Mouse (Mus musculus): Measurements from ENCODE around the gene Rab15. TPM values are rescaled to one million over a fixed set of nuclear protein-coding genes. Genes with fewer than 3 reads are reported as not detected.
"Not testable (repeated sequence)": the region's sequence is repeated elsewhere in the genome, so short reads cannot be mapped to it uniquely, and the experiment has no call there.

Rab15 gene
- total RNA-seq, 4 experiments from 2014 or later: 203 to 218 (median 209) TPM

DNA sequence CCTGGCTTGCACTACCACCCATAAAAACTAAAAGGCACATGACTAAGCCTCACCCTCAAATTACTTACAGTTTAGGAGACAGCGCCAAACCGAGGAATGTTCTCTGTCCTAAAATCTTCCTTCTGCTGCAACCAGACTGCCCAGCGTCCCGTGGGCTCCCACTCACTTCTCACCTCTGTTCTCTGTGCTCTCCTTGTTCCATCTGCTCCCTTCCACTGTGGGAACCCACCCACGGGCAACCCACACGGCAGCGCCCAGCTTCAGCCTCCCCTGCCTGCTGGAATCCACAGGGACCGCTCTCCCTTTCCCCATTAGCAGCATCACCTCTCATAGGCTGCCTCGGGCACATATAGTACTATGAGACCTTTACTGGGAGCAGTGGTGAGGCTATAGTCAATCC is 3.8 kb downstream of the Rab15 start:
- peak in 1 of 2 experiments; percentile 85 for DNase-seq (ENCODE audit: low spot score in 2 of 2)

DNA sequence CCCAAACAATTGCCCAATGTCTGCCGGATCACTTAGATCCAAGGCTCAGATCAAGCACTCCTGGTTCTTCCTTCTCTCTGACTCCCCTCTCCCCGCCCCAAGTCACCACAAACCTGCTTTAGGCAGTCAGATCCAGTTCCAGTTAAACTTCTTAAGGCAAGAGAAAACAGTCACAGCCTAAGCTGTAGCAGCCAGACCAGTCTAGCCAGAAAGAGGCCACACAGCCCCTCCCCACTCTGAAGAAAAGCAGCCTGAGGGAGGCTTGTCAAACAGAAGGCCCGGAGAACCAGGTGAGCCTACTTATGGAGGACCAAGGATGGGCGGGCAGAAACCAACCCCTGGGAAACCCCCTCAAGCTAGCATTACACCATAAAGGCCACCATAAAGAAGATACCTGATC is 4.6 kb downstream of the Rab15 start:
- no peak for DNase-seq (ENCODE audit: low spot score in 2 of 2)

DNA sequence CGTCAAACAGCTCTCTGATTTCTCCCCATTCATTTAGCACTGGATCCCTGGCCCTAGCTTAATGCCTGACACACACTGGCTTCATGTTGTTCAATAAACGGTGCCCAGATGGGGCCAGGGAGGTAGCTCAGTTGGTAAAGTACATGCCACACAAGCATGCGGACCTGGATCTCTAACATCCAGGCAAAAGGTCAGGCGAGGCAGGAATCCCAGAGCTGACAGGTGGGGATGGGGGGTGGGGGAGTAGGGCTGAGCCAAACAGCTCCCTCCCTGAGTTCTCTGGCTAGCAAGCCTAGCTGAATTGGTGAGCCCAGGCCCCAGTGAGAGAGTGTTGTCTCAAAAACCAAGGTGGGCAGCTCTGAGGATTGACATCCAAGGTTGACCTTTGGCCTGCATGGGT is 5.5 kb downstream of the Rab15 start:
- no peak for DNase-seq (ENCODE audit: low spot score in 2 of 2)

DNA sequence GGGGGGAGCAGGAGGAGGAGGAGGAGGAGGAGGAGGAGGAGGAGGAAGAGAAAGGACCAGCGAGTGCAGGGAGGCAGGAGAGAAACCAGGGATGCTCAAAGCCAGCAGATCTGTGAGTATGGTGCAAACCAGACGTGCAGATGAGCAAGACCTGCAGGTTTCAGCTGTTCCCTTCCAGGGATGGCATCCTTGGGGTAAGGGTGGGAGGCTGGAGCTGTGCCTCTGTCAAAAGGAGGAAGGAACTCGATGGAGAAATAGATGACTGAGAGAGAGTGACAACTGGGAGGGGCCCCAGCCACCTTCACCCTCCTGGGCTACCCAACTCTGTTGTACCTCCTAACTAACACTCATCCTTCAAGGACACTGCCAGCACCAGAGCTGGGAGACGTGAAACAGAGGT is 6.0 kb downstream of the Rab15 start:
- no peak for DNase-seq (ENCODE audit: low spot score in 2 of 2)

DNA sequence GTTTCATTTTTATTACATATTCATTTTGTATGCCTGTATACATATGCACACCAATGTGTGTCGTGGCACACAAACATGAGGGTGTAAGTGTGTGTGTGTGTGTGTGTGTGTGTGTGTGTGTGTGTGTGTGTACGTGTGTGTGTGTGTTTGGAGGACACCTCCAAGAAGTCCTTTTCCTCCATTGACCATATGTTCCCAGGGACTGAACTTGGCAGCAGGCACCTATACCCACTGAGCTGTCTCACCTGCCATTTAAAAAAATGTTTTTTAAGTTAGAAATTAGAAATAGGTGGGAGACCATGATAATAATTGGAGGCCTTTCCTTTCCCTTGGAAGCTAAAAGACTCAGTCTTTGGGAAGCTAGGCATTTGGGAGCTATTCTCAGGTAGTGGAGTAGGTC is 8.6 kb downstream of the Rab15 start:
- no peak for DNase-seq (ENCODE audit: low spot score in 2 of 2)

DNA sequence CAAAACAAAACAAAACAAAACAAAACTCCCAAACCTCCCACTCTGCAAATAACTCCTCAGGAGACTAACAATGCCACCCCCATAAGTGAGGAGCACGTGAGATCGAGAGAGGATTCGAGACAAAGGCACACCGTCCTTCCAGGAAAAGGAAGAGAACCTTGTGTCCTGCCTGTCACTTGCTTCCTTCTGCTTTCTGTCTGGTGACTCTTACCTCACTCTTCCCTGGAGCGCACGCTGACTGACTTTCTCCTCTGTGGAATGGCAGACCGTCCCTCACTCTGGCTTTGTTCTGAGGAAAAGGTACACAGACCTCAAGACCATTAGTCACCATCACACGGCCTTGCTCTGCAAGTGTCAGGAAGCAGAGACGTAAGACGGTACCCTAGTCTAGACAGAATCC is 9.2 kb downstream of the Rab15 start:
- DNase-seq (ENCODE audit: low spot score in 2 of 2): no peak

DNA sequence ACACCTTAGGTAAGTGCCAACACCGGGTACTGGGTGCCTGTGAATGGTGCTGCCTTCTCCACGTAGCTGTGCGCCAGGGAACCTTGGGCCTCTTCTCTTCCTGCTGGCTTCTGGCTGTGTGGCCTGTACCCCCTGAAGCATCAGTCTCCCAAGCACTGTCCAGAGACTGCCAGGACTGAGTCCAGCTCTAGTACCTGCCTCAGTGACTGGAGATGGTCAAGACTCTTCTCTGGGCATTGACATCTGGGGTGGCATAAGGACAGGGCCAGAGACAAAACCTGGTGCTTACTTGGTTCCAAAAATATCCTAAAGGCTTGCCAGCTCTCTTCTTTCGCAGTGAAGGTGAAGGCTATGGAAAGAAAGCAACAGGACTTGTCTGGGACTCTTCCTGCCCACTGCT is 11.7 kb downstream of the Rab15 start:
- DNase-seq (ENCODE audit: low spot score in 2 of 2): no peak

DNA sequence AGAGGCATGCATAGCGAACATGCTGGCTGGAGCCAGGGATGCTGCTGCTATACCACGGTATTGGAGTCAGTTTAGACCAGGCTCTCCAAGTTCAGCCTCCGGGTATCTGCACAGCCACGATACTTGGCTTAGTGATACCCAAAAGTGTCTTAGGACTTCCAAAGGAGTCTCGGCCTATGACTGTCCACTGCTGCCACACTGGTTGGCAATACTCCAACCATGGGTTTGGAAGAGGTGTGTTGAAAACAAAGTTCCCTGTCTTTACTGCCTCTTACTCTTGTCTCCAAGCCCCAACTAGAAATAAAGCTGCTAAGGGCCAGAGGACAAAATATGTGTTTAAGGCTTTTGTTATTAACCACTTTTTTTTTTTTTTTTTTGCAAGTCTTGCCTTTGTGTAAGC is 12.2 kb downstream of the Rab15 start:
- DNase-seq (ENCODE audit: low spot score in 2 of 2): no peak

DNA sequence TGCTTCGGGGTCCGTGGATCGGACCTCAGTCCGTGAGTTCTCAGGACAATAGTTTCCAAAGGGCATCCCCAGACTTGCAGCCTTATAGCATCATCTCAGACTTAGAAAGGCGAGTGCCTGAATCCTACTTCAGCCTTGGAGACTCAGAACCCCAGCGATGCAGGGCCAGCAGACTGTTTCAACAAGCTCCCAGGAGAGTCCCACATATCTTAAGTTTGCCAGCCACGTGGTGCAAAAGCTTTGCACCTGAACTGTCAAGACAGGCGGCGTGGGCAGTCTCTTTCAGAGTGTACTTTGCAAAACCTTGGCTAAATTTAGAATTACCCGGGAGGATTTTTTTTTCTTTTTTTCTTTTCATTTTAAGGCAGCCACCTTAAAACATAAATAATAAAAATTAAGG is 14.9 kb downstream of the Rab15 start:
- peak in 1 of 2 experiments; percentile 72 for DNase-seq (ENCODE audit: low spot score in 2 of 2)

DNA sequence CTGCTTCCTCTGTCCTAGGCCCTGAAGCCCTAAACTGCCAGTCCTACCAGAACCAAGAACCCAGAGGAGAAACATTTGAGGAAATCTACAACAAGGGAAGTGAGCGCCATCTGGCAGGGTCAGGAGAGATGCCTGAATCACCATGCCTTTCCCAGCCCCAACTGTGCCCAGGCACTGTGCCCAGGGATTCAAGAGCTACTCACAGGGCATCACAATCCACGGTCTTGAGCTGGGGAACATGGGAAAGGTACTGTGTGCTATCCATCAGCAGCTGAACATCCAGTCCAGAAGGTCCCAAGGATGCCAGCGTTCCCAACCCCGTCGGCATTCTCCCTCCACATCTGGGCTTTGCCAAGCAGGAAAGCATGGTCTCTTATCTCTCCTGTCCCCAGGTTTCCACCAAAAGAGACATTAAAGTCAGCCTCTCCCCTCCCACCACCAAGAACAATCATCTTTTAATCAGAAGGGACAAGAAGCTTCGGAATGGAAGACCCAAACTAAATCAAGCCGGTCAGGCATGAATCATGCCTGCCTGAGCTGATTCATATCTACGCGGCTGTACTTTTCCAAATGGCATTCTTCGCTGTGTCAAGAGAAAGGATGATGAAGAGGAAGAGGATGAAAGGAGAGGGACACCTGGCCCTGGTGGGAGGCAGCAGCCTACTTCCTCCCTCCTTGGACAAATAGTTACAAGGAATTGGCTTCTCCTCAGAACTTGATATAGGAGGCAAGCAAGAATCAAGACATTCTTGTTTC is 17.5 kb downstream of the Rab15 start:
- no peak for DNase-seq (ENCODE audit: low spot score in 2 of 2)

DNA sequence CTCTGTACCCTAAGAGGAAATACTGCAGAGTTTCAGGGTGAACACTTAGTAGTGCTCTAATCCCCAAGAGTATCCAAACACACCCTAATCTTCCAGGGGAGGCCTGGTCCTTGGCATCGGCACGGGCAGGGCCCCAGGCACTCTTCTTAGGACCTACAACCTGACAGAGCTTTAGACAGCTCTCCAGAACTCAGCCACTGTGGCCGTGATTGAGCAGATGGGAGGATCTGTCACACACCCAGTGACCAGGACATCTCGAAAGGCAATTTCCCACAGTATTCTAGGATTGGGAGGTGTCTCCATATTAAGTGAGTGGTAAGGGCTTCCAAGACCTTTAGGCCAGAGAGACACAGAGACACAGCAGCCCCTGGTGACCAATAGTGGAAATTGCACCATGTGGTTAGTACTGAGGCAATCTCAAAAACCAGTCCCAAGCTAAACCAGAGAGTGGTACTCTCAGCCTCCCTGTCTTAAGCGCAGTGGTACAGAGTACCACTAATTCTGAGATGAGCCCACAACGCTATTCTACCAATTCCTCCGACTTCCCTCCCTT is 18.9 kb downstream of the Rab15 start:
- DNase-seq (ENCODE audit: low spot score in 2 of 2): no peak

DNA sequence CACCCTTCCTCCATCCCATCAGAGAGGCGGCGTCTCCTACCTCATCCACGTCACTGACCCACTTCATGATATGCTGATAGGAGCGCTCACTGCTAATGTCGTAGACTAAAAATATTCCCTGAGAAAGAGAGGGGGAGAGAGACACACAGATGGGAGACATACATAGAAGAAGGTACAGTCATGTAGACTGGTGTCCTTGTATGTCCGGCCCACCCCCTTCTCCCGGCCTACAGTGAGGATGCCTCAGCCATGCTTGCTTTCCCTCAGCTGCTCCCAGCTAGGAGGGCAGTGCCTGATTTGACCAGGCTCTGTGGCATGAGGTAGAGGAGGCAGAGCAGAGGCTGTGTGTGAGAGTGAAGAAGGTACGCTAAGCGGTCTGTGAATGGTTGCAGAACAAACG is 19.7 kb downstream of the Rab15 start:
- DNase-seq (ENCODE audit: low spot score in 2 of 2): peak in 1 of 2 experiments; percentile 64

DNA sequence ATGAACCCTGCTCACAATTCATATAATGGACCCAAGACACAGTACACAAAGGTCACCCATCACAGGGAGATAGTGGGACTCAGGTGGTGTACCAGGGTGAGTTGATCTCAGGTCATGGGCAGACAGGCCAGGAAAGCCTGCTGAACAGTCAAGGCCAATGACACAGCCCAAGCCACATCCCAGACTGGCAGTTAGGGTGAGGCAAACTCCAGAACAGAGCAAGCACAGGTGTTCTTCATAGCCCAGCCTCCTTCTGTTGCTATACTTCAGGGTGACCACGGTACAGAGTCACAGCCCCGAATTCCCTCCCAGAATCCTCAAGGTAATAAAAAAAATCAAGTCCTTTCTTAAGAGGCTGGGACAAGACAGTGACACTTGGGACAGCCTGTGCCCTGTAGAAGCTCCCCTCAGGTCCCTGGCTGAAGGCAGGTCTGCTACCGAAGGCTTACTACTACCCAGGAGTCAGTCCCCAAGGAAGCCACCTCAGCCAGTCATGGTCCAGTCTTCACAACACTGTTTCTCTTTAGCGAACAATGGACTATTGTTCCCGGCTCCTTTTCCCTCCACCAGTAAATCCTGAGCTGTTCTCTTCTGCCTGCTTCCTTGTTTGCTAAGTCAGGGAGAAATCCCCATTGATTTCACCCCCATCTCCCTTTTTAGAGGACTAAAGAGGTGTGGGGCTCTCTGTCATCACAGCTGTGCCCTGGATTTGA is 24.5 kb downstream of the Rab15 start:
- no peak for DNase-seq (ENCODE audit: low spot score in 2 of 2)

DNA sequence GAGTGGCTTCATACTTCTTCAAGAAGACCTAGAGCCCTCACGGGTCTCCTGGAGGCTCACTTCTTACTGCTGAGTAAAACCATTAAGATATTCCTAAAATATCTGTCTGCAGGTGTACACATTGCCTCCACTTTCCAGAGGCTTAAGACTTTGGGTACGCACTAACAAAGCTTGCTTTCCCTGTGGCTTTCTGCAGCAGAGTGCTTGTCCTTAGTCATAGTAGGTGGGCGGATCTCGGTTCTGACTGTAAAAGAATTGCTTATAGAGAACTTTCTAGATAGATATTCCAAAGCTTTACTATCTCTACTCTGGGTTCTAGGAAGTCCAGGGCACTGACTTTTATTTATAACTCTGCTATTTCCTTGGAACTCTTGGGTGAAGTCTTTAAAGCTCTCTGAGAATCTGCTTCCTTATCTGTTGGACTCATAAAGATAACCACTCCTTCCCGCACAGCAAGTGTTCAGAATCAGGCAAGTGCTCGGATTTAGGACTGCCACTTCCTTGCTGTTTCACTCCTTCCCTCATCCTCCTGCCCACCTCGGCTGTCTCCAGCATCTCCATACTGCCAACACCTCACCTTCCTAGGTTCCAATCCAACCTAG is 25.7 kb downstream of the Rab15 start:
- no peak for DNase-seq (ENCODE audit: low spot score in 2 of 2)

DNA sequence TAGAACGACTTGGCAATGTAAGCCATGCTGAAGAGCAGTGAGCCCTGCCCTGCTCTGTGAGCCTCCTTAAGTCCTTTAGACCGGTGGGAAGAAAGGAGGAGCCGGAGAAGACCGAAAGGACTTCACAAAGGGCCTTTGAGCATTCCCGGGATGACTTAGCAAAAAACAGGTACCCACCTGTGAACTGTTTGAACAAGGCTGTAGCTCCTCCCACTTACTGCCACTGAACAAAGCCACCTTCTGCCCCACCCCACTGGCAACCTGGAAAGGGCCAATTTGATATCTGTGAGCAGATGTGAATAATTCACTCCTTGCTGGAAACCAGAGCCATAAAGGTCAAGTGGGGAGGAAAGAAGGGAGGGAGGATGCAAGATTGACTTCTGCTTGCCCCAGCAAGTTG is 27.4 kb downstream of the Rab15 start, which contains the start of gene Gpx2:
TSS of gene Gpx2 (minus strand) at position 205 of the 400 bp plus-strand sequence.
- no peak for DNase-seq (ENCODE audit: low spot score in 2 of 2)

DNA sequence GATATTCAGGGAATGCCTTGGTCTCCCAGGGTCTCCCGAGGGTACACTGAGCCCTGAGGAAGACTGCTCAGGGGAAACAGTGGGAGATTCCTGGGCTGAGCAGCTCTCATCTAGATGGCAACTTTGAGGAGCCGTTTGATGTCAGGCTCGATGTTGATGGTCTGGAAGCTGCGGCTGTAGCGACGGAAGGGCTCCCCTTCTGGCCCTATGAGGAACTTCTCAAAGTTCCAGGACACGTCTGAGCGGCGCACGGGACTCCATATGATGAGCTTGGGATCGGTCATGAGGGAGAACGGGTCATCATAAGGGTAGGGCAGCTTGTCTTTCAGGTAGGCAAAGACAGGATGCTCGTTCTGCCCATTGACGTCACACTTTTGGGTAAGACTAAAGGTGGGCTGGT is 30.2 kb downstream of the Rab15 start:
- DNase-seq (ENCODE audit: low spot score in 2 of 2): not testable (repeated sequence)

DNA sequence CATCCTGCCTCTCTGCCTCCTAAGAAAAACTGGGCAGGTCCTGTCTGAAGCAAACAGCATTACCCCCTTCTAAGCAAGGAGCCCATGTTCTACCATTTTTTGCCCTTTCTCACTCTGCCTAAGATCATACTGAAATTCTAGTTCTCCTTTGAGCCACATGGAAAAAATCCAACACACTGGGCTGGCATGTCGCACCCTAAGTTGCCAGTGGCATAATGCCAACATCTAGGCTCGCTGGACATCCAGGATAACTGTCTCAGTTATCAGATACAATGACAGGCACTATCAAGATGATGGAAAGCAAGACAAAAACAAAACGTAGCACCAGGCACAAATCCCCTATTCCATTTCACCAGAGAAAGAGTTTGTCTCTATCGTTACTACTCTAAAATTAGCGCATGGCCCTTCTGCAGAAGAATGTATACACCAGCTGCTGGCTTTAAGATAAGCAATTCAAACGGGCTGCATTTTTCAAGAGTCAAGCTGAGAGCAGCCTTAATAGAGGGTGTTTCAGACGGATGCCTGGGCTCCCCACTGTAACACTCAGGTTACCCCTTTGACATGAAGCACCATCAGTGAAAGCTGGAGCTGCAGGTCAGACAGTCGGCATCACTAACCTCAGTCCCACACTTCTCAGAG is 32.1 kb downstream of the Rab15 start:
- DNase-seq (ENCODE audit: low spot score in 2 of 2): no peak

DNA sequence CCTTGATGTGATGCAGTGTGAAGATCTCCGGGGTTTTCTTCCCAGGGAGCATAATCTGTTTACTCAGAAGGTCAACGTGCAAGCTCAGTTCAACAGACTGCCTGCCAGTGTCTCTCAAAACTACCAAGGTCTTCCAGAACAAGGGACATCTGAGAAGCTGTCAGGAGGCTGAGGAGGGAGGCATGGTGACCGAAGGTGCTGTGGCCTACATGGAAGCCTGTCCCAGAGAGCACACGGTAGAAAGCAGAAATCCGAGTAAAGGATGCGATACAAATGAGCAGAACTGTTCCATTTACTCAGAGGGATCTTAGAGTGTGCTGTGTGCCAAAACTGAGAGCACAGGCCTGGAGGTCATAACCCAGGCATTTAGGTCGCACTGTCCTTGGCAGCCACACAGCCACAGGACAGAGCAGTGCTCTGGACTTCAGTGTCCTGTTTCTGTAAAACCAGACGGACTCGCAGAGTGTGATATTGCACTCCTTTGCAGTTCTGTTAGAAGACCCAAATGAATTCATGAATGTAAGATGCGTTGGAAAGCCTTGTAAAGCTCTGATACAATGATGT is 38.6 kb downstream of the Rab15 start:
- DNase-seq (ENCODE audit: low spot score in 2 of 2): no peak

DNA sequence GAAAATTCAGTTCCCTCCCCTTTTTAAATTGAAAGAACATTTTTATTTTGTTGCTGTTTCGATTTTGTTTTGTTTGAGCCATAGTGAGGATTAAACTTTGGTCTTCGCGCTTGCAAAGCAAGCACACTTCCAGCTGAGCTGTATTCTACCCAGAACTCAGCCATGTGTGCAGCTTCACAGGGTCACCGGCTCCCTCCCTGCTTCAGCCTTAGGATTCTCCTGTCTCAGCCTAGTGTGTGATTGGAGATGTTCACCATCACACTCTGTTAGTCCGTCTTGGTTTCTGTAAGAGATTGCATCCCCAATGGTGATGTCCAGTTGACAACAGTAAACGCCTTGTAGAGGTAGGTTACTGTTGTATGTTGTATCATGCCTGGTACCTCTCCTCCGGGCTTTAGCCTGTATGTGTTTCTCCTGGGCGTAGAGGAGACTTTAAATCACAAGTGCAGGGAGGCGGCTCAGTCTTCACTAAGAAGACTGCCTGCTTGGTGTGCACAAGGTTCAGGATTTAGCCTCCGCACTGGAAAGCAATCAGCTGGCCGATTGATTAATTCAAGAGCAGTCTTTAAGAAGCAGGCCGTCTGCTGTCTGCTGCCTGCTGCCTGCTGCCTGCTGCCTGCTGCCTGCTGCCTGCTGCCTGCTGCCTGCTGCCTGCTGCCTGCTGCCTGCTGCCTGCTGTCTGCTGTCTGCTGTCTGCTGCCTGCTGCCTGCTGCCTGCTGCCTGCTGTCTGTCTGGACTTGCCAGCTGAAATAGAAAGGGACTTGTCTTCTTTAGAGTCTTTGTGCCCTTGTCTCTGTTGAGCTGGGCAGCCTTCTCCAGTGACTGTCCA is 41.9 kb downstream of the Rab15 start:
- no peak for DNase-seq (ENCODE audit: low spot score in 2 of 2)

DNA sequence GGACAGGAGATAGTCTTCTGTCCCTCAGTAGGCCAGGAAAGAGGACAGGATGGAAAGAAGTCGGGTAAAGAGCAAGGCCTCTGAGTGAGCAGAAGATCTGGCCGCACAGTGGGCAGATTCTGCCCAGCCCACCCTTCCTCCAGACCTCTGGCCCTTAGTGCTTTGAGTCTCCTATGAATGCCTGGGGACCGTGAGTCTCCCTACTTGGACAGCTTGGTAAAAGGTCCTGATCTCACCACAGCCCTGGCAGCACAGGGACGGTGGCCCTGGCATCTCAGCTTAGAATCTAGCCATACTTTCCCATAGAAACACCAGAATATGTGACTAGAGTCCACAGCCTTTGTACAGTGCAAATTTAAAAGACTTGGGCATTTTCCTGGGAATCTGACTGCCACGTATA is 42.8 kb downstream of the Rab15 start:
- no peak for DNase-seq (ENCODE audit: low spot score in 2 of 2)

Measured in left cerebral cortex, adult 8-10 months (tissue).